Mouse (Mus musculus): ENCODE data around the gene Lasp1. TPM values are rescaled to one million over a fixed set of nuclear protein-coding genes. Genes with fewer than 3 reads are reported as not detected.
"Not testable (repeated sequence)": the region's sequence is repeated elsewhere in the genome, so short reads cannot be mapped to it uniquely, and the experiment has no call there.

The Lasp1 gene
- polyA plus RNA-seq, 1 experiment from 2014 or later, result 88.6 TPM

- H3K9ac ChIP-seq (ENCODE audit: low read depth, low read length), result no peak overlapping the region
- ATAC-seq (ENCODE audit: low read depth), result no peak
Observed at GRCm38 (mm10) chr11:97787961-97788360, 10.8 kb upstream of the Lasp1 start.

GRCm38 (mm10) chr11:97789727-97790126 lies 9.1 kb upstream of the Lasp1 start:
- no peaks in the 10 kb centered on the region for H3K36me3 ChIP-seq (ENCODE audit: control insufficient read depth, insufficient read depth, low read length)
- no peak overlapping the region for H3K4me2 ChIP-seq (ENCODE audit: low read depth, low read length)
- no peak for ATAC-seq (ENCODE audit: low read depth)
- WGBS, result 81% methylated on average over 5 of the region's 5 CpGs
- H3K9ac ChIP-seq (ENCODE audit: low read depth, low read length), result no peak overlapping the region
- no peak overlapping the region for H3K27ac ChIP-seq (replicated peaks; ENCODE audit: low read depth, low read length)
- no peaks in the 10 kb centered on the region for H3K27me3 ChIP-seq (replicated peaks; ENCODE audit: control insufficient read depth, insufficient read depth, low read length)
- no peak overlapping the region for H3K4me3 ChIP-seq (ENCODE audit: low read depth, low read length)
- no peak for DNase-seq (ENCODE audit: low spot score)
- no peaks in the 10 kb centered on the region for H3K9me3 ChIP-seq (ENCODE audit: control insufficient read depth, low read length)
- H3K4me1 ChIP-seq (ENCODE audit: control insufficient read depth, insufficient read depth, low read length), result no peaks in the 10 kb centered on the region

More at GRCm38 (mm10) chr11:97787961-97788360, 10.8 kb upstream of the Lasp1 start:
- Histone ChIP-seq H3K27ac (replicated peaks; ENCODE audit: low read depth, low read length) (no peak overlapping the region), H3K36me3 (ENCODE audit: control insufficient read depth, insufficient read depth, low read length) (no peaks in the 10 kb centered on the region), H3K9me3 (ENCODE audit: control insufficient read depth, low read length) (no peaks in the 10 kb centered on the region), H3K4me2 (ENCODE audit: low read depth, low read length) (no peak overlapping the region), H3K27me3 (replicated peaks; ENCODE audit: control insufficient read depth, insufficient read depth, low read length) (no peaks in the 10 kb centered on the region), H3K4me1 (ENCODE audit: control insufficient read depth, insufficient read depth, low read length) (no peaks in the 10 kb centered on the region), H3K4me3 (ENCODE audit: low read depth, low read length) (no peak overlapping the region)
- 92% methylated on average over 3 of the region's 3 CpGs for WGBS
- no peak for DNase-seq (ENCODE audit: low spot score)

GRCm38 (mm10) chr11:97790778-97791438 lies 7.9 kb upstream of the Lasp1 start:
- not testable (repeated sequence) for H3K4me1 ChIP-seq (ENCODE audit: control insufficient read depth, insufficient read depth, low read length); H3K4me2 ChIP-seq (ENCODE audit: low read depth, low read length); H3K27me3 ChIP-seq (replicated peaks; ENCODE audit: control insufficient read depth, insufficient read depth, low read length); H3K27ac ChIP-seq (replicated peaks; ENCODE audit: low read depth, low read length); ATAC-seq (ENCODE audit: low read depth); H3K9ac ChIP-seq (ENCODE audit: low read depth, low read length); H3K4me3 ChIP-seq (ENCODE audit: low read depth, low read length); H3K36me3 ChIP-seq (ENCODE audit: control insufficient read depth, insufficient read depth, low read length); DNase-seq (ENCODE audit: low spot score); H3K9me3 ChIP-seq (ENCODE audit: control insufficient read depth, low read length)
- WGBS, result 73% methylated on average over 2 of the region's 2 CpGs

GRCm38 (mm10) chr11:97793165-97793564 lies 5.6 kb upstream of the Lasp1 start:
- Histone ChIP-seq H3K36me3 (ENCODE audit: control insufficient read depth, insufficient read depth, low read length) (no peaks in the 10 kb centered on the region), H3K27me3 (replicated peaks; ENCODE audit: control insufficient read depth, insufficient read depth, low read length) (no peaks in the 10 kb centered on the region), H3K9me3 (ENCODE audit: control insufficient read depth, low read length) (no peaks in the 10 kb centered on the region), H3K9ac (ENCODE audit: low read depth, low read length) (no peak overlapping the region), H3K4me1 (ENCODE audit: control insufficient read depth, insufficient read depth, low read length) (no peaks in the 10 kb centered on the region), H3K4me2 (ENCODE audit: low read depth, low read length) (no peak overlapping the region), H3K27ac (replicated peaks; ENCODE audit: low read depth, low read length) (no peak overlapping the region), H3K4me3 (ENCODE audit: low read depth, low read length) (no peak overlapping the region)
- DNase-seq (ENCODE audit: low spot score), result no peak
- WGBS, result 10% methylated on average over 2 of the region's 2 CpGs
- no peak for ATAC-seq (ENCODE audit: low read depth)

- Histone ChIP-seq H3K27ac (replicated peaks; ENCODE audit: low read depth, low read length) (no peak overlapping the region), H3K4me2 (ENCODE audit: low read depth, low read length) (no peak overlapping the region), H3K36me3 (ENCODE audit: control insufficient read depth, insufficient read depth, low read length) (no peaks in the 10 kb centered on the region), H3K4me1 (ENCODE audit: control insufficient read depth, insufficient read depth, low read length) (peaks cover 9% of the 10 kb centered on the region), H3K4me3 (ENCODE audit: low read depth, low read length) (no peak overlapping the region), H3K9ac (ENCODE audit: low read depth, low read length) (no peak overlapping the region), H3K27me3 (replicated peaks; ENCODE audit: control insufficient read depth, insufficient read depth, low read length) (no peaks in the 10 kb centered on the region), H3K9me3 (ENCODE audit: control insufficient read depth, low read length) (no peaks in the 10 kb centered on the region)
- no peak for DNase-seq (ENCODE audit: low spot score)
- ATAC-seq (ENCODE audit: low read depth), result no peak
- WGBS, result 8% methylated on average over 6 of the region's 6 CpGs
Observed at GRCm38 (mm10) chr11:97796910-97797309, 1.9 kb upstream of the Lasp1 start.

GRCm38 (mm10) chr11:97797369-97798082 lies 1.3 kb upstream of the Lasp1 start:
- Histone ChIP-seq H3K36me3 (ENCODE audit: control insufficient read depth, insufficient read depth, low read length) (no peaks in the 10 kb centered on the region), H3K27ac (replicated peaks; ENCODE audit: low read depth, low read length) (no peak overlapping the region), H3K9ac (ENCODE audit: low read depth, low read length) (no peak overlapping the region), H3K4me1 (ENCODE audit: control insufficient read depth, insufficient read depth, low read length) (peaks cover 13% of the 10 kb centered on the region), H3K4me2 (ENCODE audit: low read depth, low read length) (peak overlapping the region; percentile 72), H3K27me3 (replicated peaks; ENCODE audit: control insufficient read depth, insufficient read depth, low read length) (no peaks in the 10 kb centered on the region), H3K9me3 (ENCODE audit: control insufficient read depth, low read length) (no peaks in the 10 kb centered on the region), H3K4me3 (ENCODE audit: low read depth, low read length) (no peak overlapping the region)
- DNase-seq (ENCODE audit: low spot score) (no peak), ATAC-seq (ENCODE audit: low read depth) (no peak)
- WGBS, result 56% methylated on average over 15 of the region's 15 CpGs

- Histone ChIP-seq H3K4me1 (ENCODE audit: control insufficient read depth, insufficient read depth, low read length) (peaks cover 13% of the 10 kb centered on the region), H3K27ac (replicated peaks; ENCODE audit: low read depth, low read length) (no peak overlapping the region), H3K4me2 (ENCODE audit: low read depth, low read length) (peak overlapping the region; percentile 72), H3K4me3 (ENCODE audit: low read depth, low read length) (peak overlapping the region; percentile 90), H3K9me3 (ENCODE audit: control insufficient read depth, low read length) (no peaks in the 10 kb centered on the region), H3K27me3 (replicated peaks; ENCODE audit: control insufficient read depth, insufficient read depth, low read length) (no peaks in the 10 kb centered on the region), H3K36me3 (ENCODE audit: control insufficient read depth, insufficient read depth, low read length) (no peaks in the 10 kb centered on the region), H3K9ac (ENCODE audit: low read depth, low read length) (no peak overlapping the region; the same call in 1 of the 2 replicates)
- DNase-seq (ENCODE audit: low spot score) (no peak), ATAC-seq (ENCODE audit: low read depth) (no peak)
- WGBS, result 31% methylated on average over 8 of the region's 8 CpGs
Observed at GRCm38 (mm10) chr11:97798083-97798435, 741 bp upstream of the Lasp1 start.

- Histone ChIP-seq H3K4me3 (ENCODE audit: low read depth, low read length) (peak overlapping the region; percentile 90), H3K36me3 (ENCODE audit: control insufficient read depth, insufficient read depth, low read length) (no peaks in the 10 kb centered on the region), H3K27me3 (replicated peaks; ENCODE audit: control insufficient read depth, insufficient read depth, low read length) (no peaks in the 10 kb centered on the region), H3K4me2 (ENCODE audit: low read depth, low read length) (peak overlapping the region; percentile 72), H3K4me1 (ENCODE audit: control insufficient read depth, insufficient read depth, low read length) (peaks cover 21% of the 10 kb centered on the region), H3K27ac (replicated peaks; ENCODE audit: low read depth, low read length) (peak overlapping the region; percentile 95), H3K9ac (ENCODE audit: low read depth, low read length) (peak overlapping the region; percentile 74), H3K9me3 (ENCODE audit: control insufficient read depth, low read length) (no peaks in the 10 kb centered on the region)
- under 1% methylated on average over 45 of the region's 71 CpGs for WGBS
- ATAC-seq (ENCODE audit: low read depth) (peak; percentile 76), DNase-seq (ENCODE audit: low spot score) (peak; percentile 91)
Observed at GRCm38 (mm10) chr11:97799146-97799993, 570 bp downstream of the Lasp1 start.

All from embryonic facial prominence, embryonic 14.5 days (tissue).